Mouse (Mus musculus) cerebral cortex, adult 2 months (tissue): ENCODE results near the gene Itpka.

Source experiments
- WGBS: fragments of 180-500 bp; shearing (Covaris S2); methylation state at CpG from one replicate; pipeline ENCODE4 v1.1.7; 2018; 5-methylcytosine and 5-hydroxymethylcytosine counted together

Gene Itpka

DNA sequence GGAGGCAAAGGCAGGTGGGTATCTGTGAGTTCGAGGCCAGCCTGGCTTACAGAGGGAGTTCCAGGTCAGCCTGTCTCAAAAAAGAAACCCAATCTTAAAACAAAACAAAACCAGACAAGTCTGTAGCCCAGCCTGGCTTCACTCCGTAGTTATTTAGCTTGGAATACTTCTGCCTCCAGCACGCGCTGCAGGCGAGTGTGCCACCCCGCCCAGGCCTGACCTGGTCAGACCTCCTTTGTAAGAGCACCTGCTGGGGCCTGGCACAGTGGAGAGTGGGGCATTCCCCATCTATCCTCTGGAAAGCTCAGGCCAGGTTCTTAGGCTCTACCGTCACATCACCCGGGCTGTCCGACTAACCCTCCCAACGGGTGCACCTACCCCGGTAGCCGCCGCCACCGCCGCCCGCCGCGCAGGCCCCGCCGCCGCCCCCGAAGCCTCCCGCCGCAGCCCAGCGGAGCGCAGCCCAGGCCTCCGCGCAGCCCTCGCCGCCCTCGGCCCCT, 15.5 kb downstream of the Itpka start:
- 5% methylated on average over 31 of the region's 31 CpGs for WGBS

- under 1% methylated on average over 75 of the region's 77 CpGs for WGBS
Observed at GRCm38 (mm10) chr2:119758101-119758843, 16.1 kb downstream of the Itpka start.

DNA sequence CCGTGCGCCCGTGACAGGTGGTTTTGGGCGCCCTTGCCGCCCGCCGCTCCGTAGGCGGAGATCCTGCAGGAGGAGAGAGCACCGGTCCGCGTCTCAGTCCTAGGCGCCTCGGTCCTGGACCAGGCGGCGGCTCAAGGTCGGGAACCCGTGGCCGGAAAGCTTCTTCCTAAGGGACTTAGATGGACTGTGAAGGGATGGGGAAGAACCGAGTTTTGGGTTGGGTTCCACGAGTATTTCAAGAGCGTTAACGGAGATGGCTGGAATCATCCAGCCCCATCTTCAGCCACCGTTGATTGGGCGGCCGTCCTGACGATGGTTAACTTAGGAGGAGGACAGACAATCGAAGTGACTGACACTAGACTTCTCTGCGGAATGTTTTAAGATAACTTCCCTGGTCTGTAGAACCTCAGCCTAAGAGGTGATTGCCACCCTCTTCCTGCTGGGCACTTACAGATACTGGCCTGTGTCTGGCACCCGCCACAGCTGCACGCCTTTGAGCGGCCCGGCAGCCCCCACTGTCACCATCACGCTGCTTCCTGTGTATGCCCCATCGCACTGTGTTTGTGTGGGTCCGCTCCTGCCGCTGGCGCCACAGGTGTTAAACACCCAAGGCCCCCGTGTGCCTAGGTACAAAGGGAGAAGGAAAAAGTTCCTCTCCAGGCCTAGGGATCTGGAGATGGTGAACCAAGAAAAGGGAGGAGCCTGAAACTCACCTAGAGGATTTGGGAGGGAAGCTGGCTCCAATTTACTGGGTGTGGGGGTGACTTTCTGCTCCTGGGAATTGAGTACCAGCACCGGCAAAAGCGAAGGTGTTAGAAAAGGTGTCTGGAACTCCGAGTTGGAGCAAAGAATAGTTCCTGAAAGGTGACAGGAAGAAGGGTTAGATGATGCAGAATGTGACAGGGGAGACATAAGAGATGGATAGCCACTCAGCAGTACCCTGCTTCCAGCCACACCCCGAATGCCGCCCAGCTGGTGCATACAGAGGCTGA, 17.0 kb downstream of the Itpka start:
- WGBS: 11% methylated on average over 44 of the region's 44 CpGs

GRCm38 (mm10) chr2:119760251-119760650, 18.1 kb downstream of the Itpka start, which contains the start of gene Ltk:
Ltk (minus strand) TSS chr2:119760431.
- WGBS: 52% methylated on average over 9 of the region's 9 CpGs

GRCm38 (mm10) chr2:119762276-119762675, 20.1 kb downstream of the Itpka start:
- 75% methylated on average over 1 of the region's 1 CpGs for WGBS

DNA sequence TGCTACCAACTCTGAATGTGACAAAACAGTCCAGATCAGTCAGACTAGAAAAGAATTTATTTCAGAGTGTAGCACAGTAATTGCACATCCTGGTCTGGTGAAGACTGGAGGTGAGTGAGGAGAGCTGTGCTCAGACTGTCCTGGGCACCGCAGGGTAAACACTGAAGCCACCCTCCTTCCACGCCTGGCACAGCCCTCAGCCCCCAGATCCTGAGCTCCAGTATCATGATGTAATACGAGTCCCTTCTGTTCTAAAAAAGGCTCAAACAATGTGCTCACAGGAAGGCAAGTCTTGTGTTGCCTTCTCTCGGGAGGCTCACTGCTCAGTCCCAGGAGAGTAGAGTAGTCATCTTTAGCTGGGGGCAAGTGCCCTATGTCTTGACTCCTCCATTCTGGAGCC, 21.8 kb downstream of the Itpka start:
- WGBS: 36% methylated on average over 4 of the region's 4 CpGs

DNA sequence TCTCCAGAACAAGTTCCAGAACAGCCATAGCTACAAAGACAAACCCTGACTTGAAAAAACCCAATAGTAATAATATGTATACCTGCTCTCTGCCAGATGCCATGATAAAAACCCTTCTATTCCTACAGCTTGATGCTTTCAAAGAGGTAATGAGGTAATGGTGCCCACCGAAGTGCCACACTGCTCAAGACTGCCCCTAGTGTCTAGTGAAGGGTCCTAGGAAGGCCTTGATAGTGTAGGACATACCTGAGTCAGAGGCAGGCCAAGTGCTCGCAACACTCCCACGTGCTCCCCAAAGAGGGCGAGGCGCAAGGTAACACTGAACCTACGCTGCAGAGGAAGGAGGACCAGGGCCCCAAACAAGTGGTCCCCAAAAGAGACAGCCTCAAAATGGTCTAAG, 25.1 kb downstream of the Itpka start:
- 95% methylated on average over 6 of the region's 6 CpGs for WGBS

DNA sequence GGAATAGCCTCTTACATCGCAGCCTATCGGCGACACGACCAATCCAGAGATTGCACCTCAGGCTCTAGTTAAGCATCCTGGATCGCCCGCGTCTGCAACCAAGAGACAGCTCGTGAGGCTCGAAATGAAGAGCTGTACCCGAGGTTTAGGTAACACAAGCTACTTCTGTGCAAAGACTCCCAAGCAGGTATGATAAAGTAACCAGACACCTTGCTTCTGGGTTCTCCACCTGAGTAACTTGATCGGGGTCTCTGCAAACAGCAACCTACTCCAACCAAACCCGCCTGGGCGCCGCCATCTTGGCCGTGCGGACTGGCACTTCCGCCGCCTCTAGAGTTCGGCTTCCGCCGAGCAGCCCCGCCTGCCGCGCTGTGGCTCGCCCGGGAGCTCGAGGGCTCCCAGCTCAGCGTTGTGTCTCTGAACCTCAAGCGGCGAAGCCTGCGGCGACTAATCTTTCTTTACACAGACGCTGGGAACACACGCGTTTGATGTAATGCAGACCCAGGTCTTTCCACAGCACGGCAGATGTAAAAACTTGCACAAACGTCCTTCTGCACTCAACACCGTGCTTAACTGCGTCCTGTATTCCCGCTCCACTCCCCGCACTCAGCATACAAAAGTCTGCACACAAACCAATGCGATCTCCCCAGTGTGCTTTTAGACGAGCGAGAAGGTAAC, 45.2 kb downstream of the Itpka start, which contains the start of gene Rpap1:
Rpap1 (minus strand) TSS at position 332 of the 678 bp plus-strand sequence.
- under 1% methylated on average over 44 of the region's 44 CpGs for WGBS

DNA sequence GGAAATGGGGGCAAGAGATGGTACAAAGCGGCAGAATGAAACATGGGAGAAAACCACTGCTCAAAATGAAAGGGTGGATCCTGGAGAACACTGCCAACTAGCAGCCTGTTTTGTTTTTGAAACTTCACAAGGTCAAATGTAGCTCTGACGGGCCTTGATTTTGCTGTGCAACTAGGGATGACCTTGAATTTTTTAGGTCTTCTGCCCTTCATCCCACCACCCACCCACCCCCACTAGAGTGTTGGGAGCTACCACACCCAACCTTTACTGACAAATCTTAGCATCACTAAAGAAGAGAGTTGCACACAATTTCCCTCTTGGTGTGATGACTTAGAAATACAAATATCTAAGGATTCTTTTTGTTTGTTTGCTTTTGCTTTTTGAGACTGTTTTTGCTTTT, 47.9 kb downstream of the Itpka start:
- WGBS: 90% methylated on average over 2 of the region's 2 CpGs

- WGBS: 54% methylated on average over 5 of the region's 5 CpGs
Observed at GRCm38 (mm10) chr2:119797279-119797783, 55.2 kb downstream of the Itpka start, which contains the start of gene Tyro3. Tyro3 (plus strand) TSS chr2:119797733.

- 20% methylated on average over 13 of the region's 13 CpGs for WGBS
Observed at GRCm38 (mm10) chr2:119798246-119798927, 56.2 kb downstream of the Itpka start.

DNA sequence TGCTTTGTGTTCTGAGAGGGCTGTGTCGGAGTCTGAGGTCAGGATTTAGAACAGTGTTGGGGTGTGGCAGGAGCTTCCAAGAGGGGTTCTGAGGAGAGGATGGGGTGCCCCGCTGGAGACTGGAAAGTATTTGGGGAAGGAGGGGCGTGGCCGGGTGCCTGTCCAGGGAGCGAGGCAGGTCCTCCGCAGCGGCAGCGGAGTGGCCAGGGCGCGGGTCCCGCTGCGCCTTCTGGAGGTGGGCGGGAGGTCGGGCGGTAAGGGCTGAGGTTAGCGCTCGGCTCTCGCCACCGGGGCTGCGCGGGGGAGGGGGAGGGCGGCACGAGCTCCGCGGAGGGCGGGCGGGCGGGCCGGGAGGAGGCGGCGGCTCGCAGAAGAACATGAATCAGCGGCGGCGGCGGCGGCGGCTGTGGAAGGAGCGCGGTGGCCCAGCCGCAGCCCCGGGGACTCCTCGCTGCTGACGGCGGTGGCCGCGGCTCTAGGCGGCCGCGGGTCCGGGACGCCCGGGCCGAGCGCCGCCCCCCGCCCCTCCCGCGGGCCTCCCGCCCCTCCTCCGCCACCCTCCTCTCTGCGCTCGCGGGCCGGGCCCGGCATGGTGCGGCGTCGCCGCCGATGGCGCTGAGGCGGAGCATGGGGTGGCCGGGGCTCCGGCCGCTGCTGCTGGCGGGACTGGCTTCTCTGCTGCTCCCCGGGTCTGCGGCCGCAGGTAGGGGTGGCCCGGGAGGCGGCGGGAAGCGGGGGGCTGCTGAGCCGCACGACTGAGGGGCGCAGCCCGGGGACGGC, 57.2 kb downstream of the Itpka start:
- WGBS: under 1% methylated on average over 78 of the region's 89 CpGs

DNA sequence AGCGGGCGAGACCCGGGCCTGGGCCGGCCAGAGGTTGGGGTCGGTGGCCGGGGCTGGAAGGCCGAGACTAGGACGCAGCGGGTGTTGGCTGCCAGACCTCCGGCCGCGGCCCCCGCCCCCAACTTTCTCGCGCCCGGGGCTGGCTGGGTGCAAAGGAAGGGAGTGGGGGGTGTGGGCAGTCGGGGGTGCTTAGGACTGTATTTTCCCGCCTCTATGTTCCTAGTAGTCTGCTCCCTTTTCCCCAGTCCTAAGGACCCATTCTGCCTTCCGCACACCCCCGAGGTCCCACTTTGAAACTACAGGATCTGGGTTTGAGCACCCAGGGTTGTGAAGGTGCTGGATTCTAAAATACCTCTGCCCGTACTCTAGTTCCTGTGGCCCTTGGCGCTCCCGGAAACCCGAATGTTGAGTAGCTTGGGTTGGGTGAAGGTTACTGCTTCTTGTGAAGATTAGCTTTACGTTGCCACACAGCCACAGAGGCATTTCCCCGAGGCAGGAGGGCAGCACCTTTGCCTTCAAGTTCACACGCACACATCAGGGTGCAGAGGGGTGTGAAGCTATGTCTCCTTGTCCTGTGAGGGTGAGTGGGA, 57.9 kb downstream of the Itpka start:
- WGBS: under 1% methylated on average over 24 of the region's 27 CpGs
